Mouse (Mus musculus): Measurements from ENCODE around the gene Epm2aip1. TPM values are rescaled to one million over a fixed set of nuclear protein-coding genes. Genes with fewer than 3 reads are reported as not detected.

Gene Epm2aip1
- polyA plus RNA-seq, 1 experiment from 2014 or later = 24.4 TPM

GRCm38 (mm10) chr9:111294911-111295310 is 23.2 kb downstream of the Epm2aip1 start:
- ATAC-seq (ENCODE audit: low read depth) = no peak
- no peak overlapping the region for H3K27ac ChIP-seq (ENCODE audit: low read length)
- H3K9me3 ChIP-seq (ENCODE audit: control insufficient read depth, low read length) = no peaks in the 10 kb centered on the region
- H3K9ac ChIP-seq (ENCODE audit: low read length) = no peak overlapping the region
- no peak overlapping the region for H3K4me2 ChIP-seq (ENCODE audit: low read depth, low read length)
- H3K4me1 ChIP-seq (replicated peaks; ENCODE audit: control insufficient read depth, insufficient read depth, low read length) = no peaks in the 10 kb centered on the region
- 92% methylated on average over 6 of the region's 6 CpGs for WGBS
- no peak overlapping the region for H3K4me3 ChIP-seq (ENCODE audit: low read length)
- H3K36me3 ChIP-seq (ENCODE audit: control insufficient read depth, insufficient read depth, low read length) = no peaks in the 10 kb centered on the region
- H3K27me3 ChIP-seq (ENCODE audit: control insufficient read depth, insufficient read depth, low read depth, low read length) = no peaks in the 10 kb centered on the region

DNA sequence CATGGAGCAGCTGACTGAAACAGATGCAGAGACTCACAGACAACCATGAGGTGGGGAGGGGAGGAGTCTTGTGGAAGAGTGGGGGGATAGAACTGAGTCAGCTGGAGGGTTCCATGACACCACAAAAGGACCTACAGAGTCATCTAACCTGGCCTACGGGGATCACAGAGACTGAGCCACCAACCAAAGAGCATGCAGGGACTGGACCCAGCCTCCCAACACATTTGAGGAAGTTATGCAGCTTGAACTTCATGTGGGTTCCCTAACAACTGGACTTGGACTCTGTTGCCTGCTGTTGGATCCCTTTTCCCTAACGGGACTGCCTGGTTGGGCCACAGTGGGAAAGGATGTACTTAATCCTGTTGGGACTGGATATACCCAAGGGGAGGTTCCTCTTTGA is 23.6 kb downstream of the Epm2aip1 start:
- 82% methylated on average over 2 of the region's 2 CpGs for WGBS
- no peak overlapping the region for H3K9ac ChIP-seq (ENCODE audit: low read length)
- H3K36me3 ChIP-seq (ENCODE audit: control insufficient read depth, insufficient read depth, low read length) = no peaks in the 10 kb centered on the region
- H3K4me2 ChIP-seq (ENCODE audit: low read depth, low read length) = no peak overlapping the region
- H3K4me3 ChIP-seq (ENCODE audit: low read length) = no peak overlapping the region
- no peak overlapping the region for H3K27ac ChIP-seq (ENCODE audit: low read length)
- H3K27me3 ChIP-seq (ENCODE audit: control insufficient read depth, insufficient read depth, low read depth, low read length) = no peaks in the 10 kb centered on the region
- ATAC-seq (ENCODE audit: low read depth) = no peak
- no peaks in the 10 kb centered on the region for H3K9me3 ChIP-seq (ENCODE audit: control insufficient read depth, low read length)
- H3K4me1 ChIP-seq (replicated peaks; ENCODE audit: control insufficient read depth, insufficient read depth, low read length) = no peaks in the 10 kb centered on the region

- H3K4me2 ChIP-seq (ENCODE audit: low read depth, low read length) = no peak overlapping the region
- no peaks in the 10 kb centered on the region for H3K9me3 ChIP-seq (ENCODE audit: control insufficient read depth, low read length)
- no peaks in the 10 kb centered on the region for H3K36me3 ChIP-seq (ENCODE audit: control insufficient read depth, insufficient read depth, low read length)
- no peak overlapping the region for H3K27ac ChIP-seq (ENCODE audit: low read length)
- ATAC-seq (ENCODE audit: low read depth) = no peak
- no peak overlapping the region for H3K4me3 ChIP-seq (ENCODE audit: low read length)
- H3K27me3 ChIP-seq (ENCODE audit: control insufficient read depth, insufficient read depth, low read depth, low read length) = no peaks in the 10 kb centered on the region
- H3K4me1 ChIP-seq (replicated peaks; ENCODE audit: control insufficient read depth, insufficient read depth, low read length) = no peaks in the 10 kb centered on the region
- no peak overlapping the region for H3K9ac ChIP-seq (ENCODE audit: low read length)
- WGBS = 42% methylated on average over 7 of the region's 7 CpGs
Measured at GRCm38 (mm10) chr9:111296433-111296832, 24.7 kb downstream of the Epm2aip1 start.

DNA sequence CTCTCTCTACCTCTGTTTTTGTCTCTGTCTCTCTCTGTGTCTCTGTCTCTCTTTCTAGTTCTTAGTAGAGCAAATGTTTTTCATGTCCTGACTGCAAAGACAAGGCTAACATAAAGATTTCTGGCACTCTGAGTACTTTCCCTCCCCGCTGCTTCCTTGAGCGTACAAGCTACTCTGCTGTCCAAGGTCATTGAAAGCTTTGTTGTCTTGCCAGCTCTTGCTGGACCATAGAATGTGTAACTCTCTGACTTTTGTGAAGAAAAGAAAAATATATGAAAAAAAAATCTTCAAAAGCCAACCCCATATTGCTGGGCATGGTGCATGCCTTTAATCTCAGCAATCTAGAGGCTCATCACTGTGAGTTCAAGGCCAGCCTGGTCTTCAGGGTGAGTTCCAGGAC is 26.9 kb downstream of the Epm2aip1 start:
- Histone ChIP-seq H3K4me1 (replicated peaks; ENCODE audit: control insufficient read depth, insufficient read depth, low read length) (no peaks in the 10 kb centered on the region), H3K27ac (ENCODE audit: low read length) (no peak overlapping the region; the same call in 1 of the 2 replicates), H3K9ac (ENCODE audit: low read length) (no peak overlapping the region), H3K4me3 (ENCODE audit: low read length) (no peak overlapping the region), H3K27me3 (ENCODE audit: control insufficient read depth, insufficient read depth, low read depth, low read length) (no peaks in the 10 kb centered on the region), H3K36me3 (ENCODE audit: control insufficient read depth, insufficient read depth, low read length) (no peaks in the 10 kb centered on the region), H3K4me2 (ENCODE audit: low read depth, low read length) (no peak overlapping the region), H3K9me3 (ENCODE audit: control insufficient read depth, low read length) (no peaks in the 10 kb centered on the region)
- ATAC-seq (ENCODE audit: low read depth) = peak; percentile 82
- WGBS = 41% methylated on average over 2 of the region's 2 CpGs

GRCm38 (mm10) chr9:111302196-111302831 is 30.6 kb downstream of the Epm2aip1 start:
- Histone ChIP-seq H3K4me2 (ENCODE audit: low read depth, low read length) (no peak overlapping the region), H3K27me3 (ENCODE audit: control insufficient read depth, insufficient read depth, low read depth, low read length) (no peaks in the 10 kb centered on the region), H3K9ac (ENCODE audit: low read length) (no peak overlapping the region), H3K27ac (ENCODE audit: low read length) (no peak overlapping the region), H3K4me3 (ENCODE audit: low read length) (no peak overlapping the region), H3K4me1 (replicated peaks; ENCODE audit: control insufficient read depth, insufficient read depth, low read length) (no peaks in the 10 kb centered on the region), H3K9me3 (ENCODE audit: control insufficient read depth, low read length) (no peaks in the 10 kb centered on the region), H3K36me3 (ENCODE audit: control insufficient read depth, insufficient read depth, low read length) (no peaks in the 10 kb centered on the region)
- ATAC-seq (ENCODE audit: low read depth) = no peak
- 54% methylated on average over 12 of the region's 12 CpGs for WGBS

GRCm38 (mm10) chr9:111304036-111304435 is 32.3 kb downstream of the Epm2aip1 start:
- 87% methylated on average over 6 of the region's 6 CpGs for WGBS
- no peaks in the 10 kb centered on the region for H3K36me3 ChIP-seq (ENCODE audit: control insufficient read depth, insufficient read depth, low read length)
- H3K4me3 ChIP-seq (ENCODE audit: low read length) = no peak overlapping the region
- no peak for ATAC-seq (ENCODE audit: low read depth)
- H3K27ac ChIP-seq (ENCODE audit: low read length) = no peak overlapping the region
- no peaks in the 10 kb centered on the region for H3K9me3 ChIP-seq (ENCODE audit: control insufficient read depth, low read length)
- no peaks in the 10 kb centered on the region for H3K27me3 ChIP-seq (ENCODE audit: control insufficient read depth, insufficient read depth, low read depth, low read length)
- no peaks in the 10 kb centered on the region for H3K4me1 ChIP-seq (replicated peaks; ENCODE audit: control insufficient read depth, insufficient read depth, low read length)
- H3K9ac ChIP-seq (ENCODE audit: low read length) = no peak overlapping the region
- H3K4me2 ChIP-seq (ENCODE audit: low read depth, low read length) = no peak overlapping the region

GRCm38 (mm10) chr9:111306142-111306541 is 34.4 kb downstream of the Epm2aip1 start:
- Histone ChIP-seq H3K27ac (ENCODE audit: low read length) (no peak overlapping the region), H3K9me3 (ENCODE audit: control insufficient read depth, low read length) (0 out of 2 replicates have a peak, but pooled peaks cover 2% of the 10 kb centered on the region), H3K27me3 (ENCODE audit: control insufficient read depth, insufficient read depth, low read depth, low read length) (peaks cover 12% of the 10 kb centered on the region), H3K4me1 (replicated peaks; ENCODE audit: control insufficient read depth, insufficient read depth, low read length) (no peaks in the 10 kb centered on the region), H3K36me3 (ENCODE audit: control insufficient read depth, insufficient read depth, low read length) (no peaks in the 10 kb centered on the region), H3K4me3 (ENCODE audit: low read length) (no peak overlapping the region), H3K4me2 (ENCODE audit: low read depth, low read length) (no peak overlapping the region), H3K9ac (ENCODE audit: low read length) (no peak overlapping the region)
- WGBS = 64% methylated on average over 7 of the region's 7 CpGs
- ATAC-seq (ENCODE audit: low read depth) = no peak

- Histone ChIP-seq H3K4me1 (replicated peaks; ENCODE audit: control insufficient read depth, insufficient read depth, low read length) (peaks cover 13% of the 10 kb centered on the region), H3K36me3 (ENCODE audit: control insufficient read depth, insufficient read depth, low read length) (no peaks in the 10 kb centered on the region), H3K9me3 (ENCODE audit: control insufficient read depth, low read length) (0 out of 2 replicates have a peak, but pooled peaks cover 2% of the 10 kb centered on the region), H3K27me3 (ENCODE audit: control insufficient read depth, insufficient read depth, low read depth, low read length) (peaks cover 46% of the 10 kb centered on the region), H3K27ac (ENCODE audit: low read length) (no peak within 1 kb of the TSS), H3K9ac (ENCODE audit: low read length) (peak within 1 kb of the TSS; percentile 43), H3K4me3 (ENCODE audit: low read length) (peak within 1 kb of the TSS; percentile 52), H3K4me2 (ENCODE audit: low read depth, low read length) (peak within 1 kb of the TSS; percentile 62)
- 8% methylated on average over 67 of the region's 72 CpGs for WGBS
- peak; percentile 66 for ATAC-seq (ENCODE audit: low read depth)
Measured at GRCm38 (mm10) chr9:111311031-111311842, 39.5 kb downstream of the Epm2aip1 start, which contains the start of gene Trank1. Gene Trank1, plus strand, starts transcription at chr9:111311739.

GRCm38 (mm10) chr9:111311843-111312441 is 40.2 kb downstream of the Epm2aip1 start:
- 1% methylated on average over 64 of the region's 98 CpGs for WGBS
- 0 out of 2 replicates have a peak, but pooled peaks cover 2% of the 10 kb centered on the region for H3K9me3 ChIP-seq (ENCODE audit: control insufficient read depth, low read length)
- peaks cover 46% of the 10 kb centered on the region for H3K27me3 ChIP-seq (ENCODE audit: control insufficient read depth, insufficient read depth, low read depth, low read length)
- peak; percentile 20; the same call in 1 of the 2 replicates for ATAC-seq (ENCODE audit: low read depth)
- no peaks in the 10 kb centered on the region for H3K36me3 ChIP-seq (ENCODE audit: control insufficient read depth, insufficient read depth, low read length)
- peak overlapping the region; percentile 43 for H3K9ac ChIP-seq (ENCODE audit: low read length)
- H3K4me1 ChIP-seq (replicated peaks; ENCODE audit: control insufficient read depth, insufficient read depth, low read length) = peaks cover 13% of the 10 kb centered on the region
- H3K4me3 ChIP-seq (ENCODE audit: low read length) = peak overlapping the region; percentile 52
- peak overlapping the region; percentile 62 for H3K4me2 ChIP-seq (ENCODE audit: low read depth, low read length)
- H3K27ac ChIP-seq (ENCODE audit: low read length) = no peak overlapping the region
